Mouse (Mus musculus) ES-Bruce4 (cell line): ENCODE data around the gene Asgr1. TPM values are rescaled to one million over a fixed set of nuclear protein-coding genes. Genes with fewer than 3 reads are reported as not detected.

ENCODE experiments used
- H3K27ac ChIP-seq: 2 replicates; pipeline ENCODE4 v1.5.1; 2012; ENCODE audit warnings: low read length, inconsistent platforms; ENCODE audit not compliant: insufficient read depth
- H3K27me3 ChIP-seq: 2 replicates; pipeline ENCODE4 v1.6.1; 2012; ENCODE audit warnings: mild to moderate bottlenecking, low read length, inconsistent platforms; ENCODE audit not compliant: control insufficient read depth, poor library complexity, insufficient read depth, severe bottlenecking
- H3K36me3 ChIP-seq: 2 replicates; pipeline ENCODE4 v1.6.1; 2012; ENCODE audit warnings: inconsistent platforms, mild to moderate bottlenecking, low read length, moderate library complexity; ENCODE audit not compliant: control insufficient read depth, poor library complexity, insufficient read depth, severe bottlenecking
- H3K4me1 ChIP-seq: one replicate; pipeline ENCODE4 v1.8.1; 2011; ENCODE audit warnings: low read length; ENCODE audit not compliant: control insufficient read depth, insufficient read depth
- H3K4me3 ChIP-seq: 2 replicates; pipeline ENCODE4 v1.5.1; 2011; ENCODE audit warnings: low read depth, mild to moderate bottlenecking, low read length
- H3K9ac ChIP-seq: 2 replicates; pipeline ENCODE4 v1.6.1; 2012; ENCODE audit warnings: low read depth, mild to moderate bottlenecking, inconsistent platforms; ENCODE audit not compliant: poor library complexity, severe bottlenecking
- H3K9me3 ChIP-seq: replicated peaks from 2 replicates; pipeline ENCODE4 v1.6.1; 2012; ENCODE audit warnings: mild to moderate bottlenecking, low read length, inconsistent platforms; ENCODE audit not compliant: control insufficient read depth, poor library complexity, insufficient read depth, severe bottlenecking
- CTCF ChIP-seq: IDR thresholded peaks from one replicate; pipeline ENCODE4 v1.8.1; 2011; ENCODE audit warnings: low read depth, low read length
- EP300 ChIP-seq: IDR thresholded peaks from 2 replicates; pipeline ENCODE4 v1.6.1; 2011; ENCODE audit warnings: low read depth, low read length; ENCODE audit not compliant: insufficient read depth
- POLR2A ChIP-seq: IDR thresholded peaks from one replicate; pipeline ENCODE4 v1.8.1; 2011; ENCODE audit warnings: low read length; ENCODE audit not compliant: insufficient read depth
- polyA plus RNA-seq: library from polyadenylated mRNA; stranded (reverse); fragments of >200 nt; gene quantifications from 2 replicates; pipeline ENCODE4 v1.2.4, GENCODE M21; 2011; ENCODE audit warnings: low read depth; ENCODE audit not compliant: missing spikeins, insufficient read depth, insufficient read length

Asgr1 gene
- polyA plus RNA-seq, result not detected in 2 replicates

GRCm38 (mm10) chr11:70053898-70054570 is at the start of gene Asgr1:
TSS of gene Asgr1 (plus strand) at chr11:70054085.
- TF ChIP-seq POLR2A (no peak), CTCF (no peak)
- Histone ChIP-seq H3K9ac (no peak within 1 kb of the TSS), H3K27me3 (no peaks in the 10 kb centered on the region), H3K36me3 (no peaks in the 10 kb centered on the region), H3K27ac (no peak within 1 kb of the TSS), H3K4me3 (no peak within 1 kb of the TSS), H3K4me1 (no peaks in the 10 kb centered on the region), H3K9me3 (no peaks in the 10 kb centered on the region)

DNA sequence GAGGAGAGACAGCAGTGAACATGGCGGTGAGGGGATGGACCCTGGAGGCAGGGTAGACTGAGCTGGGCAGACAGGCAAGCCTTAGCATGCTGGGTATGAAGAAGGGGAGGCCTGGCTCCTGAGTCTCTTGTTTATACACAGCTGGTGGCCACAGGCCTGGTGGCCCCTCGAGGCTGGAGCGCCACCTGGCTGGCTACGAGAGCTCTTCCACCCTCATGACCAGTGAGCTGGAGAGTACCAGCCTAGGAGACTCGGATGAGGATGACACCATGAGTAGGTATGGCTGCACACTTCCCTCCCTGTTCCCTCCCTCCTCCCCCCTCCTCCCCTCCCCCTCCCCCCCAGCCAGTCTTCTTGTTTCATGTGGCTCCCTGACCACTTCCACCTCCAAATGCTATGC is 48.4 kb upstream of the Asgr1 start:
- TF ChIP-seq EP300 (no peak), CTCF (peak; percentile 69)
- Histone ChIP-seq H3K4me1 (no peaks in the 10 kb centered on the region), H3K9me3 (no peaks in the 10 kb centered on the region), H3K4me3 (no peak overlapping the region), H3K27ac (peak overlapping the region; percentile 54), H3K9ac (no peak overlapping the region), H3K27me3 (no peaks in the 10 kb centered on the region), H3K36me3 (peaks cover 47% of the 10 kb centered on the region)

DNA sequence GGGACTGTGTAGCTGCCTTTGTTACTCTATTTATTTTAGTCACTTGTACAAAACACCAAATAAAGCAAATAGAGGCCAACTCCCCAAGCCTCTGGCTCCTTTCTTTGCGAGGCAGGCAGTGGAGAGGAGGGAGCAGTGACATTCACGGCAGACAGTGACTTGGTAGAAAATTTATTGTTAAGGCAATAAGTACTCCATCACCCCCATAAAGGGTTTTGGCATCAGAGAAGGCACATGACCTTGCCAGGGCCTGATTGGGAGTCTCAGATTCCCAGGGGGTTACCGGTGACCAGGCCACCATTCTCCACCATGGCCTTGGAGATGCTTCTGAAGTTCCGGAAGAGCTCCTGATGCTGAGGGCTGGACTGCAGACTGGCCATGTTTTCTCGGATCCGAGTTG is 43.9 kb upstream of the Asgr1 start:
- H3K4me1 ChIP-seq, result no peaks in the 10 kb centered on the region
- no peaks in the 10 kb centered on the region for H3K9me3 ChIP-seq
- TF ChIP-seq POLR2A, result no peak
- TF ChIP-seq CTCF, result no peak
- TF ChIP-seq EP300, result no peak
- H3K27ac ChIP-seq, result no peak overlapping the region
- H3K4me3 ChIP-seq, result no peak overlapping the region
- no peaks in the 10 kb centered on the region for H3K27me3 ChIP-seq
- H3K36me3 ChIP-seq, result peaks cover 61% of the 10 kb centered on the region
- no peak overlapping the region for H3K9ac ChIP-seq

DNA sequence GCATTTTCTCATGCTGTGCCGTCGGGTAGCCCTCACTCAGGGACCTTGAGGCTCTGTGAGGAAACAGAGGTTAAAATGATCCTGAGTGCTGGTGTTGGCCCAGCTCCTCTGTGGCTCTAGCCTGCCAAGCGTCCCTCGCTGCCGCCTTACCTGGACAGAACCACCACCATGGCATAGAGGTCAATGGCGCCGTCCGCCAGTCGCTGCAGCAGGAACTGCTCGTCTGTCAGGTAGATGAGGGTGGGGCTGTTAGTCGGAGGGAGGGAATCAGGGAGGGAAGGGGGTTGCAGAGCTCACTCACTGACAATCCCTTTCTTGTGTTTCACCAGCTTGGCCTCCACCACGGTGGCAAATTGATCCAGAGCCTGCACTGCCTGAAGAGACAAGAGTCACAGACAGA is 43.3 kb upstream of the Asgr1 start:
- Histone ChIP-seq H3K36me3 (peaks cover 57% of the 10 kb centered on the region), H3K9me3 (no peaks in the 10 kb centered on the region), H3K27ac (no peak overlapping the region), H3K27me3 (no peaks in the 10 kb centered on the region), H3K4me3 (no peak overlapping the region), H3K9ac (no peak overlapping the region), H3K4me1 (no peaks in the 10 kb centered on the region)
- TF ChIP-seq POLR2A, result no peak
- no peak for TF ChIP-seq CTCF
- TF ChIP-seq EP300, result no peak

DNA sequence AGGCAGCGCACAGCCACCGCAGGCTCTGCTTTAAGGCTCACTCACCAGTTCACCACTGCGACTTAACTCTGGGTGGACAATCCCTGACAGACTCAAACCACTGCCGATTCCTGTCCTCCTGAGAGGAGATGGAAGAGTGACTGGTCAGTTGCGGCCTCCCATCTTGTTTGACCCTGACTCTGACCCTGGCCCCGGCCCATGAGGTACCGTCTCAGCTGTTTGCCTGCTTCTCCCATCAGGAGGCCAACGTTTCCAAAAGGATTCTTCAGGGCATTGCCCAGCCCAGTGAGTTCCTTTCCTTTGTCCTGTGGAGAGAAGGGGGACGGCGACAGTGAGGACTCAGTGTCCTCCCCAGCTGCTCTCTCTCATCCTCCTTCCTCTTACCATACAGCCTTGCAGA is 42.9 kb upstream of the Asgr1 start:
- Histone ChIP-seq H3K9me3 (no peaks in the 10 kb centered on the region), H3K27me3 (no peaks in the 10 kb centered on the region), H3K4me3 (no peak overlapping the region), H3K36me3 (peaks cover 53% of the 10 kb centered on the region), H3K27ac (no peak overlapping the region), H3K9ac (no peak overlapping the region), H3K4me1 (no peaks in the 10 kb centered on the region)
- TF ChIP-seq EP300 (no peak), CTCF (no peak), POLR2A (no peak)

DNA sequence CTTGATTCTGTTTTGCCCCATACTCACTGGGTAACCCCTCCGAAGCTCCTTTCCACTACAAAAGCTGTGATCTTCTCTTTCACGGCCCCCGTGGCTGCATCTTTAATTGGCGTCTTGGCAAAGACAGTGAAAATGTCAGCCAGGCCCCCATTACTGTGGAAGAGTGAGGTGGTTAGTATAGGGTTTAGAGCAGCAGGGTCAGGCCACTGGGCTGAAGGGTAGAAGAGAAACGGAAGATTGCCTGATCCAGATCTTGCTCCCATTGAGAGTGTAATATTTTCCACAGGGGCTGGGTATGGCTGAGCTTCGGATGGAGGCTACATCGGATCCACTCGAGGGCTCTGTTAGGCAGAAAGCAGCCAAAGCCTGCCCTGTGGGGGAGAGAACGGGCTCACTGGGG is 41.0 kb upstream of the Asgr1 start:
- Histone ChIP-seq H3K4me1 (no peaks in the 10 kb centered on the region), H3K36me3 (peaks cover 34% of the 10 kb centered on the region), H3K4me3 (no peak overlapping the region), H3K27ac (no peak overlapping the region), H3K9ac (no peak overlapping the region), H3K27me3 (no peaks in the 10 kb centered on the region), H3K9me3 (no peaks in the 10 kb centered on the region)
- TF ChIP-seq CTCF (no peak), EP300 (no peak), POLR2A (no peak)
